Comparison of ENCODE assay signal across 8 mouse cellular contexts in genomic region chr4:148662168-148662965, GRCm38 (mm10). TPM values are rescaled to one million over a fixed set of nuclear protein-coding genes. Genes with fewer than 3 reads are reported as not detected.
DNase-seq lines count a peak whose midpoint lies in the region; ATAC-seq and TF ChIP-seq lines count a peak whose summit lies in the region.

No protein-coding gene starts in this region.

- H3K4me2 ChIP-seq in limb, embryonic 14.5 days (replicated peaks; ENCODE audit: low read depth, low read length, severe bottlenecking) = peak overlapping the region; percentile 35
- H3K4me2 ChIP-seq in midbrain, embryonic 15.5 days = peak overlapping the region; percentile 21; the same call in 1 of the 2 replicates
- H3K4me2 ChIP-seq in stomach, embryonic 16.5 days (ENCODE audit: low read depth, low read length) = peak overlapping the region; percentile 19; the same call in 1 of the 2 replicates

- H3K9ac ChIP-seq in limb, embryonic 14.5 days (ENCODE audit: low read depth, low read length, severe bottlenecking) = no peak overlapping the region
- H3K9ac ChIP-seq in midbrain, embryonic 15.5 days = no peak overlapping the region
- no peak overlapping the region for H3K9ac ChIP-seq in stomach, embryonic 16.5 days (ENCODE audit: low read length)

- DNase-seq in testis, postnatal 14 days (ENCODE audit: low spot score) = no peak
- peak; percentile 91 for DNase-seq in embryo, embryonic 10.5 days (ENCODE audit: low spot score)
- DNase-seq in kidney, adult 18-20 months = peak; percentile 87
- peak; percentile 71 for DNase-seq in limb, embryonic 14.5 days (ENCODE audit: low spot score)

- TF ChIP-seq CTCF in testis, adult 2 months (IDR thresholded peaks at IDR 0.05; ENCODE audit: control insufficient read depth, insufficient read depth, insufficient replicate concordance, low read depth, low read length) = peak; percentile 61; the same call in 1 of the 2 replicates

- H3K4me3 ChIP-seq in testis, adult 2 months (ENCODE audit: control insufficient read depth, low read depth, low read length) = no peak overlapping the region
- H3K4me3 ChIP-seq in limb, embryonic 14.5 days (replicated peaks; ENCODE audit: low read length) = no peak overlapping the region
- no peak overlapping the region for H3K4me3 ChIP-seq in midbrain, embryonic 15.5 days
- H3K4me3 ChIP-seq in stomach, embryonic 16.5 days (replicated peaks; ENCODE audit: low read length) = no peak overlapping the region

- no peaks in the 10 kb centered on the region for H3K27me3 ChIP-seq in testis, adult 2 months (ENCODE audit: control insufficient read depth, insufficient read depth, low read length)
- 0 out of 2 replicates have a peak, but pooled peaks cover 4% of the 10 kb centered on the region for H3K27me3 ChIP-seq in limb, embryonic 14.5 days (ENCODE audit: control insufficient read depth, insufficient read depth, low read length)
- no peaks in the 10 kb centered on the region for H3K27me3 ChIP-seq in midbrain, embryonic 15.5 days (replicated peaks)
- no peaks in the 10 kb centered on the region for H3K27me3 ChIP-seq in stomach, embryonic 16.5 days (ENCODE audit: control insufficient read depth, insufficient read depth, low read length)

- 22% methylated on average over 21 of the region's 21 CpGs for WGBS in limb, embryonic 14.5 days
- 32% methylated on average over 21 of the region's 21 CpGs for WGBS in midbrain, embryonic 15.5 days
- WGBS in stomach, embryonic 16.5 days = 38% methylated on average over 21 of the region's 21 CpGs

- TF ChIP-seq POLR2A in testis, adult 2 months (IDR thresholded peaks at IDR 0.05; ENCODE audit: control insufficient read depth, low read depth, low read length) = no peak
- no peak for TF ChIP-seq POLR2A in limb, embryonic 14.5 days (IDR thresholded peaks at IDR 0.05; ENCODE audit: borderline replicate concordance, extremely low read depth, insufficient read depth, insufficient read length)

- H3K27ac ChIP-seq in testis, adult 2 months (ENCODE audit: control insufficient read depth, insufficient read depth, low read depth, low read length) = no peak overlapping the region
- H3K27ac ChIP-seq in limb, embryonic 14.5 days (replicated peaks; ENCODE audit: low read depth, low read length) = no peak overlapping the region
- no peak overlapping the region for H3K27ac ChIP-seq in midbrain, embryonic 15.5 days
- H3K27ac ChIP-seq in stomach, embryonic 16.5 days (ENCODE audit: low read length) = no peak overlapping the region

- peak; percentile 76 for ATAC-seq in granulocyte monocyte progenitor cell, adult 5-6 weeks (replicated peaks; ENCODE audit: poor library complexity, severe bottlenecking)
- ATAC-seq in limb, embryonic 14.5 days (ENCODE audit: low FRiP score, low read depth) = no peak
- ATAC-seq in midbrain, embryonic 15.5 days (replicated peaks) = no peak
- peak; percentile 42 for ATAC-seq in stomach, embryonic 16.5 days (ENCODE audit: insufficient read depth, low FRiP score)

- H3K36me3 ChIP-seq in testis, adult 2 months (ENCODE audit: control insufficient read depth, insufficient read depth, low read length) = no peaks in the 10 kb centered on the region
- no peaks in the 10 kb centered on the region for H3K36me3 ChIP-seq in limb, embryonic 14.5 days (ENCODE audit: control insufficient read depth, insufficient read depth, low read length)
- no peaks in the 10 kb centered on the region for H3K36me3 ChIP-seq in midbrain, embryonic 15.5 days (replicated peaks)
- no peaks in the 10 kb centered on the region for H3K36me3 ChIP-seq in stomach, embryonic 16.5 days (ENCODE audit: control insufficient read depth, insufficient read depth, low read length)

- peaks cover 5% of the 10 kb centered on the region for H3K4me1 ChIP-seq in testis, adult 2 months (ENCODE audit: control insufficient read depth, insufficient read depth, low read length)
- H3K4me1 ChIP-seq in limb, embryonic 14.5 days (ENCODE audit: control insufficient read depth, insufficient read depth, low read length) = no peaks in the 10 kb centered on the region
- H3K4me1 ChIP-seq in midbrain, embryonic 15.5 days = peaks cover 6% of the 10 kb centered on the region; the same call in 1 of the 2 replicates
- H3K4me1 ChIP-seq in stomach, embryonic 16.5 days (ENCODE audit: control insufficient read depth, insufficient read depth, low read length) = peaks cover 9% of the 10 kb centered on the region; the same call in 1 of the 2 replicates

- no peaks in the 10 kb centered on the region for H3K9me3 ChIP-seq in limb, embryonic 14.5 days (ENCODE audit: control insufficient read depth, low read length)
- no peaks in the 10 kb centered on the region for H3K9me3 ChIP-seq in midbrain, embryonic 15.5 days
- no peaks in the 10 kb centered on the region for H3K9me3 ChIP-seq in stomach, embryonic 16.5 days (replicated peaks; ENCODE audit: control insufficient read depth, low read length)

RNA-seq across cellular contexts. Expression of gene Gm572, which starts 19.2 kb away (rescaled TPM):
- 0.10 and 0.17 TPM in 2 replicates for polyA plus RNA-seq in testis, adult 2 months (2012; rRNA removed)
- total RNA-seq in granulocyte monocyte progenitor cell, adult 5-6 weeks (2014; fragmentation: Nextera tagmentation) = not detected in 2 replicates
- total RNA-seq in granulocyte monocyte progenitor cell, adult 5-6 weeks (2017) = not detected in 2 replicates
- polyA plus RNA-seq in limb, embryonic 14.5 days (2012; rRNA removed) = 0.11 and 0.24 TPM in 2 replicates
- not detected in 2 replicates for polyA plus RNA-seq in limb, embryonic 14.5 days (2014; fragmentation: Nextera tagmentation; extraction: Ambion mirVana)
- not detected in 2 replicates for polyA plus RNA-seq in midbrain, embryonic 15.5 days (2015; fragmentation: Nextera tagmentation; extraction: Ambion mirVana)
- 0.09 TPM in 1 of 2 replicates, not detected in the other for polyA plus RNA-seq in stomach, embryonic 16.5 days (2015; fragmentation: Nextera tagmentation; extraction: Ambion mirVana)

RNA-seq across cellular contexts. Expression of gene Tardbp, which starts 35.5 kb away (rescaled TPM):
- 107 and 149 TPM in 2 replicates for polyA plus RNA-seq in testis, adult 2 months (2012; rRNA removed)
- 411 and 464 TPM in 2 replicates for total RNA-seq in granulocyte monocyte progenitor cell, adult 5-6 weeks (2014; fragmentation: Nextera tagmentation)
- total RNA-seq in granulocyte monocyte progenitor cell, adult 5-6 weeks (2017) = 541 and 579 TPM in 2 replicates
- 674 and 680 TPM in 2 replicates for polyA plus RNA-seq in limb, embryonic 14.5 days (2012; rRNA removed)
- polyA plus RNA-seq in limb, embryonic 14.5 days (2014; fragmentation: Nextera tagmentation; extraction: Ambion mirVana) = 148 and 170 TPM in 2 replicates
- 182 and 185 TPM in 2 replicates for polyA plus RNA-seq in midbrain, embryonic 15.5 days (2015; fragmentation: Nextera tagmentation; extraction: Ambion mirVana)
- 284 and 286 TPM in 2 replicates for polyA plus RNA-seq in stomach, embryonic 16.5 days (2015; fragmentation: Nextera tagmentation; extraction: Ambion mirVana)

Comparison
In these comparisons a context has a peak if more than half of its experiments do, and no peak if none do; other contexts are left out.
1. ATAC-seq: peak in granulocyte monocyte progenitor cell, adult 5-6 weeks (single experiment) and stomach, embryonic 16.5 days (single experiment); none in limb, embryonic 14.5 days (single experiment) and midbrain, embryonic 15.5 days (single experiment).
2. Peak in every context shown above with its lines, with median percentiles within 50 percentile points of each other: H3K4me2 ChIP-seq.